Comparison of ENCODE assay signal across 8 mouse cellular contexts in genomic region chr2:168081299-168081932, GRCm38 (mm10). TPM values are rescaled to one million over a fixed set of nuclear protein-coding genes. Genes with fewer than 3 reads are reported as not detected.
DNase-seq lines count a peak whose midpoint lies in the region; ATAC-seq and TF ChIP-seq lines count a peak whose summit lies in the region.

No protein-coding gene starts in this region.

- H3K4me1 ChIP-seq in forebrain, embryonic 16.5 days (replicated peaks; ENCODE audit: control insufficient read depth, insufficient read depth, low read length), result peaks cover 27% of the 10 kb centered on the region
- peaks cover 46% of the 10 kb centered on the region for H3K4me1 ChIP-seq in liver, embryonic 12.5 days

- ATAC-seq in forebrain, embryonic 16.5 days, result no peak
- no peak for ATAC-seq in liver, embryonic 12.5 days

- no peak for DNase-seq in gastrocnemius, adult 2 months
- DNase-seq in gastrocnemius, adult 18-20 months (ENCODE audit: low spot score), result no peak
- DNase-seq in spleen, postnatal 10 days (ENCODE audit: low spot score in 2 of 2), result peak; percentile 10 to 37
- no peak for DNase-seq in spleen, adult 12 weeks (ENCODE audit: low spot score)
- peak; percentile 32 for DNase-seq in right cerebral cortex, postnatal 25 days
- DNase-seq in ovary, postnatal 36 days (ENCODE audit: low spot score), result no peak

- H3K27me3 ChIP-seq in forebrain, embryonic 16.5 days (replicated peaks; ENCODE audit: control insufficient read depth, insufficient read depth, low read length), result no peaks in the 10 kb centered on the region; the same call in 1 of the 2 replicates
- peaks cover 70% of the 10 kb centered on the region for H3K27me3 ChIP-seq in liver, embryonic 12.5 days (replicated peaks)

- no peaks in the 10 kb centered on the region for H3K36me3 ChIP-seq in forebrain, embryonic 16.5 days (ENCODE audit: control insufficient read depth, insufficient read depth)
- H3K36me3 ChIP-seq in liver, embryonic 12.5 days, result no peaks in the 10 kb centered on the region

- under 1% methylated on average over 43 of the region's 49 CpGs for WGBS in forebrain, embryonic 16.5 days
- WGBS in liver, embryonic 12.5 days (ENCODE audit: insufficient replicate concordance), result under 1% methylated on average over 49 of the region's 49 CpGs

- intact Hi-C loops in gastrocnemius, adult 2 months (cut with DNase I), result no loop called here

- TF ChIP-seq CTCF in gastrocnemius, adult 2 months (IDR thresholded peaks at IDR 0.05), result no peak

- H3K9me3 ChIP-seq in forebrain, embryonic 16.5 days (ENCODE audit: control insufficient read depth, low read length), result no peaks in the 10 kb centered on the region
- H3K9me3 ChIP-seq in liver, embryonic 12.5 days (replicated peaks), result no peaks in the 10 kb centered on the region

- peak overlapping the region; percentile 83 for H3K9ac ChIP-seq in forebrain, embryonic 16.5 days (replicated peaks; ENCODE audit: low read depth, low read length)
- peak overlapping the region; percentile 88 for H3K9ac ChIP-seq in liver, embryonic 12.5 days

- H3K4me2 ChIP-seq in forebrain, embryonic 16.5 days (ENCODE audit: low read length), result peak overlapping the region; percentile 86
- peak overlapping the region; percentile 100 for H3K4me2 ChIP-seq in liver, embryonic 12.5 days

- H3K4me3 ChIP-seq in gastrocnemius, adult 2 months, result peak overlapping the region; percentile 92
- peak overlapping the region; percentile 80 for H3K4me3 ChIP-seq in forebrain, embryonic 16.5 days (replicated peaks; ENCODE audit: low read length)
- H3K4me3 ChIP-seq in liver, embryonic 12.5 days, result peak overlapping the region; percentile 80

- peak overlapping the region; percentile 77 for H3K27ac ChIP-seq in gastrocnemius, adult 2 months
- peak overlapping the region; percentile 91 for H3K27ac ChIP-seq in forebrain, embryonic 16.5 days (ENCODE audit: low read length)
- peak overlapping the region; percentile 78 for H3K27ac ChIP-seq in liver, embryonic 12.5 days

RNA-seq across cellular contexts. Expression of gene Pard6b, which starts 0.6 kb away (rescaled TPM):
- 1 to 10 TPM in 1 of 2 experiments, under 1 TPM in 1; 0.66 to 1.7 TPM for total RNA-seq in gastrocnemius, adult 2 months (2021)
- 1 to 10 TPM; 1.0 to 2.4 TPM for total RNA-seq in gastrocnemius, adult 18-20 months (2021)
- polyA plus RNA-seq in forebrain, embryonic 16.5 days (2015; fragmentation: Nextera tagmentation; extraction: Ambion mirVana), result 6.1 and 6.2 TPM in 2 replicates
- 4.5 and 4.9 TPM in 2 replicates for polyA plus RNA-seq in liver, embryonic 12.5 days (2016; fragmentation: Nextera tagmentation; extraction: Ambion mirVana)

Comparison
In these comparisons a context has a peak if more than half of its experiments do, and no peak if none do; other contexts are left out.
1. DNase-seq: peak in spleen, postnatal 10 days (2 of 2) and right cerebral cortex, postnatal 25 days (single experiment); none in gastrocnemius, adult 2 months (single experiment), gastrocnemius, adult 18-20 months (single experiment), spleen, adult 12 weeks (single experiment) and ovary, postnatal 36 days (single experiment).
2. Peak in every context shown above with its lines, with median percentiles within 50 percentile points of each other: H3K27ac ChIP-seq and H3K4me3 ChIP-seq.